Mouse (Mus musculus): ENCODE results near the gene Fbxo24.

Gene Fbxo24

GRCm38 (mm10) chr5:137600281-137600618, 28.6 kb downstream of the Fbxo24 start:
- no peak for DNase-seq

GRCm38 (mm10) chr5:137599600-137599999, 29.2 kb downstream of the Fbxo24 start:
- no peak for DNase-seq

- no peak for DNase-seq
Measured at GRCm38 (mm10) chr5:137598100-137598826, 30.5 kb downstream of the Fbxo24 start.

GRCm38 (mm10) chr5:137597625-137598024, 31.2 kb downstream of the Fbxo24 start:
- no peak for DNase-seq

- peak; percentile 39 for DNase-seq
Measured at GRCm38 (mm10) chr5:137596601-137597261, 32.1 kb downstream of the Fbxo24 start.

- DNase-seq: no peak
Measured at GRCm38 (mm10) chr5:137595921-137596320, 32.9 kb downstream of the Fbxo24 start.

GRCm38 (mm10) chr5:137590507-137590906, 38.3 kb downstream of the Fbxo24 start:
- no peak for DNase-seq

- DNase-seq: peak; percentile 86
Measured at GRCm38 (mm10) chr5:137584976-137585375, 43.8 kb downstream of the Fbxo24 start.

- peak; percentile 67 for DNase-seq
Measured at GRCm38 (mm10) chr5:137583670-137584169, 45.1 kb downstream of the Fbxo24 start.

- DNase-seq: peak; percentile 35
Measured at GRCm38 (mm10) chr5:137582702-137583101, 46.1 kb downstream of the Fbxo24 start.

- no peak for DNase-seq
Measured at GRCm38 (mm10) chr5:137580246-137580645, 48.6 kb downstream of the Fbxo24 start.

GRCm38 (mm10) chr5:137574470-137574901, 54.3 kb downstream of the Fbxo24 start:
- DNase-seq: peak; percentile 58

- DNase-seq: no peak
Measured at GRCm38 (mm10) chr5:137570691-137571586, 57.9 kb downstream of the Fbxo24 start.

GRCm38 (mm10) chr5:137570181-137570580, 58.6 kb downstream of the Fbxo24 start:
- no peak for DNase-seq

GRCm38 (mm10) chr5:137569665-137570064, 59.1 kb downstream of the Fbxo24 start, which contains the start of gene Tfr2:
TSS of gene Tfr2 (plus strand) at chr5:137569840.
- DNase-seq: peak; percentile 74

GRCm38 (mm10) chr5:137569031-137569430, 59.8 kb downstream of the Fbxo24 start:
- no peak for DNase-seq

GRCm38 (mm10) chr5:137568223-137568798, 60.5 kb downstream of the Fbxo24 start:
- DNase-seq: no peak

GRCm38 (mm10) chr5:137566416-137566815, 62.4 kb downstream of the Fbxo24 start:
- DNase-seq: no peak

- no peak for DNase-seq
Measured at GRCm38 (mm10) chr5:137565744-137566143, 63.1 kb downstream of the Fbxo24 start.

GRCm38 (mm10) chr5:137562965-137563364, 65.8 kb downstream of the Fbxo24 start:
- DNase-seq: no peak
